Mouse (Mus musculus) liver, adult 2 months (tissue): ENCODE data around the gene Prr18.

ENCODE experiments used
- CTCF ChIP-seq: fragments of 200-500 bp; IDR thresholded peaks from 2 replicates; pipeline ENCODE4 v1.5.1; 2011; ENCODE audit warnings: low read depth, low read length, control low read depth
- POLR2A ChIP-seq: fragments of 200-500 bp; IDR thresholded peaks from 2 replicates; pipeline ENCODE4 v1.6.1; 2011; ENCODE audit warnings: low read length, control low read depth; ENCODE audit not compliant: insufficient read depth; ENCODE audit errors: extremely low read depth

DNA sequence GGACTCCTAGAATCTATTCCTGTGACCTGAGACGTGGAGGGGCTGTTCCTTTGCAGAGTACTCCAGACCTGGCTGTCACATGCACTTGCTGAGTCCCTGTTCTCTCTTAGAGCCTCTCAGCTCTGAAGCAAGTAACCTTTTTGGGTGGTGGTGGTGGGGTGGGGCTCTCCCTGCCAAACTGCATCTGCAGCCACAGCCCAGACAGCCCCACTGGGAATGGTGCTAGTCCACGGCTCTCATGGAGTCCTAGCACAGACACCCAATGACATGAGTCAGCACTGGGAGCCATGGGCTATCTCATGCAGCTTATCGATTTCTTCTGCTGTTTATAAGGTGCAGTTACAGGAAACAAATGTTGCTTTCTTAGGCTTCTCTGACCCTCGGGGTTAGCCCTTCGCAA is 39.5 kb upstream of the Prr18 start:
- no peak for TF ChIP-seq POLR2A
- no peak for TF ChIP-seq CTCF
